Mouse (Mus musculus) ZHBTc4 (cell line): ENCODE measurements around the gene Smim24.

Experiments
- DNase-seq: peaks from one replicate; pipeline ENCODE4 v3.0.0-alpha.2; 2011; ENCODE audit warnings: low read depth, low spot score

Smim24 gene

DNA sequence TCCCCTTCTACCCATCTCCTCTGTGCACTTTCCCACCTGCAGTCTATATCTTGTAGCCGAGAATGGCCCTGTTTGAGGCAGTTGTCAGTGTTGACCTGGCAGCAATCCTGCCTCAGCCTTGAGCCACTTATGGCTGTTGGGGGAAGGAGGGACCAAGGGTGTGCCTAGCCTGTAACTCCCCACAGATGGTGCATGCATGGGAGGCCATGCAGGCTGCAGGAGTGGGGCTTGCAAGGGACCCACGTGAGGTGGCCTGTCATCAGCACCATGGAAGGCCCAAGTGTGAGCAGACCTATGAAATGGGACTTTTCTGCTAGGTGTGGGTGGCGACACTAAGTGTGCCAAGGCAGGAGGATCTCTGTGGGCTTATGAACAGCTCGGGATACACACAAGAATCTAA lies 27.8 kb upstream of the Smim24 start:
- DNase-seq: no peak

DNA sequence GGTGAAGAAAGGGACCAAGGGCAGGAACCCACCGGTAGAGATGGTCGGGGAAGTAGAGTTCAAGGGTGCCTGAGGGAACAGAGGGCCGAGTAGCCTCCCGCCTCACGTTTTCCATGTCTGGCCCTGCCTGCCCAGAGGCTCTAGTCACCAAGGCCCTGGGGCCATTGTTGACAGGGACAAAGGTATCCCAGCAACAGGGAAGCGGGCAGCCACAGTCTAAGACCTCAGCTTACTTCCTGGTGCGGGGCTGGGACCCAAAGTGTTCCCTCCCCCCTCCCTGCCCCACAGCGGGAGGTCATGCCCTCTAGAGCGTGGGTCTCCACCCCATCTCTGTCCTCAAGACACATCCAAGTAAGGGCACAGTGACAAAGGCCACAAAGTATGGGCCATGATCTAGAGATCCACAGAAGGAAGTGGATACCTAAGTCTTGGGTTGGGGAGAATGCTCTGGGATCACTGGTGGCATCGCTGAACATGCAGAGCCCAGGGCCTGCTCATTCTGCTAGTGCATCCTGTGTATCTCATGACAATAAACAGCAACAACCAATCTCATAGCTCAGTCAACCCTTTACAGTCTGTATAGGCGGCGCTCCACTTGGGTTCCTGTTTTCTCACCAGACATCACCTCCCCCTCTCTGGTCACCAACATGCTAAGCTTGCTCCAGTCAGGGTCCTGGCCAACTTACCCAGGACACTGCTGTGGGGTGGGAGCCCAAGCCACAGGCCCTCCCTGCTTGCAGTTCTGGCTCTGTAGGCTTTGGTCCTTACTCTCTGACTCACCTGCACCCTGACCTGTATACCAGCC lies 27.0 kb upstream of the Smim24 start, which contains the start of gene 4930404N11Rik:
Gene 4930404N11Rik, minus strand, starts transcription at position 145 of the 805 bp plus-strand sequence.
- DNase-seq: peak; percentile 91

DNA sequence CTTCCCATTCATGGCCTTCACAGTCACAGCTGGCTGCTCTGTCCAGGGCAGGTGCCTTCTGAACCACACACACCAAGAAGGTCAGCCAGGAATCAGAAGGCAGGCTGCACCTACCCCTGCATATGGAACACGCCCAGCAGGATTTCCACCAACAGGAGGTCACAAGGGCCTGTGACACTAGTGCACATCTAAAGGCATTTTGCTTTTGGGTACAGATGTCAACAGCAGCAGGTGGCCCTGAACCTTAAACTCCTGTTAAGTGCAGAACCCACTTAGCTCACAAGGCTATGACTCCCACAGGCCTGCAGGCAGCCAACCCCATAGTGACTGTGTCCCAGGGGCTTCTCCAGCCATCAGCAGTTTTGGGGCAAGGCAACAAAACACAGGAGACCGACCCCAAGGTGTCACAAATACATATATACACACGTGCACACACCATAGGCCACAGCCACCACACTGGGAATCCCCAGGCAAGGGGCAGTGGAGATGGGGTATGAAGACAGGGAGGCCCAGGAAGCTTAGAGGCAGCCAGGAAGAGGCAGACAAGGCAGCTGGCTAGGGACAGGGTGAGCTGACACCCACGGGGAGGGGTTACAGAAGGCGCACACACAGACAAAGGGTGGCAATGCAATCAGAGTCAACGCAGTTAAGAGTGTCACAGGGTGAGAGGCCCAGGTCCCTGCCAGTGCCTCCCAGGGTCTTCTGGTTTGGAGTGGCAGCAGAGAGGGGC lies 26.2 kb upstream of the Smim24 start:
- no peak for DNase-seq

DNA sequence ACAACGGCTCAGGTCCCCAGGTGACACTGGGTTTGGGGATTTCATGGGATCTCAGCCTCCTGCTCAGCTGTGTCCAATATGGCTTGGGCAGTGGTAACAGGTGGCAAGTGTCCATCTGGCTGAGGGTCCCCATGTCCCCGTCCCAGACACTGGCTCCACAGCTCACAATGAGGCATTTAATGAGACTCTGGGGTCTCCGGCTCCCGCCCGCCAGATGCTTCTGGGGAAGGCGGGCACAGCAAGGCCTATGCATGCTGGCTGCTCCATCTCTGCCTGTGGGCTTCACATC lies 25.7 kb upstream of the Smim24 start:
- DNase-seq: no peak

DNA sequence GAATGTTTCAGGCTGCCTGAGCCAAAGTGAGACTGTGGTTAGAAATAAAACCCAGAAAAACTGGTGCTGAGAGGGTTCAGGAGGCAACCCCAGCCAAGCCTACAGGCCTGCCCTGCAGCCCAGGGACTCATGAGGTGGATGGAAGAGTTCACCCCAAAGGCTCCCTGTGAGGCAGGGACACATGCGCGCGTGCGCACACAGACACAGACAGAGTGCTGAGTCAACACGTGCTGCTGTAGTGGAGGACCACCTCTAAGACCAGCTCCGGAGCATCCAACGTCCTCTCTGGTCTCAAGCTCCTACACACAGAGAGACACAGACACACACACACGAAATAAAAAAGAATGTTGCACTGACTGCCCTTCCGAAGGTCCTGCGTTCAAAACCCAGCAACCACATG lies 17.5 kb upstream of the Smim24 start:
- no peak for DNase-seq

DNA sequence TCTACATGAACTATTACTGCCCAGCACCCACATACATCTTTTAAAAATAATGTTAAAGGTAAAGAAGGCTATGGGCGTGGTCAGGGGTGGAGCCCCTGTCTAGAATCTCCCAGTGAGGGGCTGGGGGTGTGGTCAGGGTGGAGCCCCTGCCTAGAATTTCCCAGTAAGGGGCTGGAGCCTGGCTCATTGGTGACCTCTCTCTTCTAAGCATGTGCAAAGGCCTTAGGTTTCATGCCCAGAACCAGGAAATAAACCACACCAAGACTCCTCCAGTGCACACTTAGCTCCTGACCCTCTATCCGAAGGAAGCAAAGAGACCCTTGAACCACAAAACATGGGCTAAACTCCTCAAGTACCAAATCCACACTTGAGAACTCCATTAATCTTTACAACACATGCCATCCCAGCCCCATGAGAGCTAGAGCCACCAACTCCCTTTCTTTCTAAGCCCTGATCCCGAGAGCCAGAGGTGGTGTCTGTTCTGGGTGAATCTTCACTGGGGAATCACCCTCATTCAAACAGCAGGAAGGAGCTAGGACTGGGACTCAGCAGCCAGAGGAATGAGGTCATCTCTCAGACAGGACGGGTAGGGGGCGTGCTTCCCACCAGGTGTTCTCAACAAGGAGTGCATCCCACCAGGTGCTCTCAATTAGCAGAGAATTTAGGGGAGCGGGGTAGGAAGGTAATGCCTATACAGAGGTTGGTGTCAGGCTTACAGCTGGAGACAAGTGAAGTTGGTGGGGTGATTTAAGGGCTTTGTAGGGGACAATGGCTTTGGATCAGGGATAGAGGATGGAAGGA lies 16.1 kb upstream of the Smim24 start:
- DNase-seq: peak; percentile 63

DNA sequence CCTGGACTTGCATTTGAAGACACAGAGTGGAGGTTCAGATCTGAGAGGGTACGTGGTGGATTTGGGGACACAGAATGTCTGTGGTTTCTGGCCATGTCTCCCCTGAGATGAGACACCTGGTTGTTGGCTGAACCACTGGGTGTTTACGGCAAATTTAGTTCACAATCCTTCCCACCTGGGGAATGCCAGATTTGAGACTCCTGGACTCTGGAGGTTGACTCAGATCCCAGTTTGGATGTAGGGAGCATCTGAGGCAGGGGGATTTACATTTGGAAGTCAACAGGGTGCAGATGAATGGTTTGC lies 15.5 kb upstream of the Smim24 start:
- no peak for DNase-seq

DNA sequence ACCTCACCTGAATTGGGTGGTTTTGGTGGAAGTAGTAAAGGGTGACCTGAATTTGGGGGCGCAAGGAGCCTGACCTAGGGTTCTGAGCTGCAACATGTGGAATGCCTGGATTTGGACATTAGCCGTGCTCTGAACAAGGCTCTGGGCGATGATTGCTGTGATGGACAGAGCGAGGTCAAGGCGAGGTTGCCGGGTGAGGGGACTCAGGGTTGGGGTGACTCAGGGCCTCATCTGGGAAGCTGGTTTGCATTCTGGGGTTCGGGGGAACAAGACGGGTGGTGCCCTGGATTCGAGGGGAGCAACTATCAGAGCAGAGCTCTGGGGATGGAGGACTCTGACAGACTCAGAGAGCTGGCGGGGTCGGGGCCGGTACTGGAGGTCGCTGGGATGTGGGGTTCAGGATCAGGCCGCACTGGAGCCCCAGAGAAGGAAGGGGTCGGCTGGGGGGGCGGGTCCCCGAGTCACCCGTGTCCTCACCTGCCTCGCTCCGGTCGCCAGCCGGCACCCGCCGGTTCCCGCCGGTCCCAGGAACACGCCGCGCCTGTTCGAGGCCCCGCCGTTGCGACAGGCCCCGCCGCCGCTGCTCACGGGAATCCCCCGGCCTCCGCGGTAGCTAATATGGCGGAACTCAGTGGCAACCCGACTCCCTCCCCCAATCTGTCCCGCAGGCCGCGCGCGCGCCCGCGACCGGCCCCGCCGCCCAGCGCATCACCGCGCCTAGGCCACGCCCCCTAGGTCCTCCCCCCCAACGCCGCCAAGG lies 14.9 kb upstream of the Smim24 start, which contains the start of gene Fzr1:
Gene Fzr1, minus strand, starts transcription at position 724 of the 760 bp plus-strand sequence.
- no peak for DNase-seq

DNA sequence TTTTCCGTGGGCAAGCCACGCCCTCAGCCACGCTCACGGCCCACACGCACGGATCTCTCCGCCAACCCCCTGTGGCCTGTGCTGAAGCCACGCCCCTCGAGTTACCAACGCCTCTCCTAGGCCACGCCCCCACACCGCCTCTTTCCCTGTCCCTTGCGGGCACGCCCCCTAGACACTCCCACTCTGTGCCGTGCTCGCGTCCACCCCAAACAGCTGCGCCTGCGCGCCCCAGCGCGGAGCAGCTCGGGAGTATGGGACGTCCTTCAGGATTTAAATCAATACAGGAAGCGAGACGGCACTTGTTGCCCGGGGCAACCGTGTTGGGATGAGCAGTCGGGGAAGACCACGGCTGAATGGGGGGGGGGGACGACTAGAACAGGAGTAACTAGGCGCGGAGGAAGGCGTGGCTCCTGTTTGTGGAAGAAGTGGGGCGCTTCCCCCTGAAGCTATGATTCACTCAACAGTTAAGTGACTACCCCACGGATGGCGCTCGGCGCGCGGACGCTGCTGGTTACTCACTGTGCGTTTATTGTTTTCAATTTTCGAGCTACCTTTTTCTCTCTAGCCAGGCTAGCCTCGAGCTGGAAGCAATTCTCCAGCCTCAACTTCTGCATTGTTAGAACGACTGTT lies 14.2 kb upstream of the Smim24 start:
- peak; percentile 100 for DNase-seq

DNA sequence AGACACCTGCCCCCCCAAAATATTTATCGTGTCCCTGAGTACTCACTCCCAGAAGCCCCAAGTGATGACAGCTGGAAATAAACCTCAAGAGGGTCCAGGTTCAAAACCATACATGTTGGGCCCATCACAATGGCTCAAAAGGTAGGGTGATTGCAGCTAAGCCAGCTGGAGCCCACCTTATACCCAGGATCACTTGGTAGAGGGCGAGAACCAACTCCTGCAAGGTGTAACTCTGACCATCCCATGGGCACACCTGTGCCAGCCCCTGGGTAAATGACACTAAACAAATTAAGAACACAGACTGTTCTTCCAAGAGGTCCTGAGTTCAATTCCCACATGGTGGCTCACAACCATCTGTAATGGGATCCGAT lies 13.7 kb upstream of the Smim24 start:
- DNase-seq: no peak

DNA sequence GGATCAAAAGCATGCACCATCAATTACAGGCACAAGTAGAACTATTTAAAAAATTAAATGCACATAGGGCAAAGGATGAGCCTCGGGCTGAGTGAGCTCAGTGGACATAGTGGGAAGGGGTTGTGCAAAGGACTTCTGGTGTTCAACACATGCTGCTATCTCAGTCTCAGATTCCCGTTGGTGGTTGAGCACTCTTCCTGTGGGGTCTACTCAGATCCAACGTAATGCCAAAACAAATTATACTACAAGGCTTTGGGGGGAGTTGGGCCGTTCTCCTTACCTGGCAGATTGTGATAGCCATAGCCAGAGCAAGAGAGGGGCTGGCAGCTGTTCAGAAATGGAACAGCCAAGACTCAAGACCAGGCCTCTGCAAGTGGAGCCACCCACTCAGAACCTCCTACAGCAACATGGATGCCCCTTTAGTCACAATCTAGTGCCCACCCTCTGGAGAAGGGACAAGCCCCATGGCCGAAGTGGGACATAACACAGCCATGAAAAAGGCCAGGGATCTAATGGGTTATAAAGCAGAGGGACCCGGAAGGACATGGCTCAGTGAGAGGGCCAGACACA lies 13.0 kb upstream of the Smim24 start:
- no peak for DNase-seq

DNA sequence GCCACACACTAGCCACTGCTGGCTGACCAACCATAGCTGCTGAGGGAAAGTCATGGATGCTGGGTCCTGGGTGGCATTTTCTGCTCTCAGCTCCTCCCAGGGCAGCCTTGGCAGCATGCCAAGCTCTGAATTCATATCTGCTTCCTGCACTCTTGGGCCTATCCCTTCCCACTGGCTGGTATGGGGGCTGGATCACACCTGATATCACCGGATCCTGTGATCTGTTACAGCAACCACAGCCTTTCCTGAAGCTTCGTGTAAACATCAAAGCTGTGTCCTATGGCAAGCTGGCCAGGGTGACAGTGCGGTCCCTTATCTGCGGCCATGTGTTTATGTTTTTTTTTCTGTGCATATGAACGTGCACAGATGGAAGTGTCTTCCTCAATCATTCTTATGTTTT lies 10.8 kb upstream of the Smim24 start:
- DNase-seq: no peak

DNA sequence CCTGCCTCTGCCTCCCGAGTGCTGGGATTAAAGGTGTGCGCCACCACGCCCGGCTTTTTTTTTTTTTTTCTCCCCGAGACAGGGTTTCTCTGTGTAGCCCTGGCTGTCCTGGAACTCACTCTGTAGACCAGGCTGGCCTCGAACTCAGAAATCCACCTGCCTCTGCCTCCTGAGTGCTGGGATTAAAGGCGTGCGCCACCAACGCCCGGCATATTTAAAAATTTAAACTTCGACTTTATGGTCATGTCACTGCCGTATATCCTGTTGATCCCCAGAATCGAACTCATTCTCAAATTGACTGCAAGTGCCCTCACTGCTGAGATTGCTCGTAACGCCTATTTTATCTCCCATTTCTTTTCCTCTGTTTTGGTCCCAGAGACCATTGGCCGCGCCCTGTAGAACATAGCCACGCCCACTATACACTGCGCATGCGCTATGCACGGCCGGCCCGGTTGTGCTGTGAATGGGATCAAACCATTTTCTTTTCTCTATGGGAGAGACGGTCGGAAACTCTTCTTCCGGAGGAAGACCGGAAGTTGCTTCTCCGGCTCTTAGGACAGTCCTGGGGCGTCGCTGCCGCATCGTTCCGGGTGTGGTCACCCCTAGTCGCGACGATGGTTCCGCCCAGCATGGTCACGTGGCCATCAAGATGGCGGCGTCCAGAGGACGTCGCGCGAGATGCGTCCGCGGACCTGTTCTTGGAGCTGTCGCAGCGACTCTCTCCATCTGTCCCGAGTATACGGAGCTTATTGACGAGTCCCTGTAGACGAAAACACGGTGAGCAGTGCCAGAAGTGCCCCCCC lies 8.8 kb upstream of the Smim24 start, which contains the start of the genes Dohh and Gm48551:
Gene Dohh, plus strand, starts transcription at position 627 of the 803 bp plus-strand sequence.
Gene Gm48551, plus strand, starts transcription at position 665 of the 803 bp plus-strand sequence.
- peak; percentile 100 for DNase-seq

DNA sequence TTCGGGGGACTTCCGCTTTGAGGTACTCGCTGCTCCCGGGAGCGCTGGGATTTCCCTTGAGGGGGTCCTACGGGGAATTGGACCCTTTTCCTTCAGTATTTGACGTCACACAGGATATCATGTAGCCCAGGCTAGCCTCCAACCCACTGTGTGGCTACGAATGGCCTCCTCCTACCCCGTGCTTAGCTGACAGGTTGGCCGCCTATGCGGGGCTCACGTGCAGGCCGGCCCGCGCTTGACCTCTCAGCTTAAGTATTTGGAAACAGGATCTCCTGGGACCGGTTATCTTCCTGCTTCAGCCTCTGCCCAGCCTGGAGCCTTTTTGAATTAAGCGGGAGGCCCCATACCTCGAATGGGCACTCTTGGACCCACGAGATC lies 8.3 kb upstream of the Smim24 start:
- no peak for DNase-seq

DNA sequence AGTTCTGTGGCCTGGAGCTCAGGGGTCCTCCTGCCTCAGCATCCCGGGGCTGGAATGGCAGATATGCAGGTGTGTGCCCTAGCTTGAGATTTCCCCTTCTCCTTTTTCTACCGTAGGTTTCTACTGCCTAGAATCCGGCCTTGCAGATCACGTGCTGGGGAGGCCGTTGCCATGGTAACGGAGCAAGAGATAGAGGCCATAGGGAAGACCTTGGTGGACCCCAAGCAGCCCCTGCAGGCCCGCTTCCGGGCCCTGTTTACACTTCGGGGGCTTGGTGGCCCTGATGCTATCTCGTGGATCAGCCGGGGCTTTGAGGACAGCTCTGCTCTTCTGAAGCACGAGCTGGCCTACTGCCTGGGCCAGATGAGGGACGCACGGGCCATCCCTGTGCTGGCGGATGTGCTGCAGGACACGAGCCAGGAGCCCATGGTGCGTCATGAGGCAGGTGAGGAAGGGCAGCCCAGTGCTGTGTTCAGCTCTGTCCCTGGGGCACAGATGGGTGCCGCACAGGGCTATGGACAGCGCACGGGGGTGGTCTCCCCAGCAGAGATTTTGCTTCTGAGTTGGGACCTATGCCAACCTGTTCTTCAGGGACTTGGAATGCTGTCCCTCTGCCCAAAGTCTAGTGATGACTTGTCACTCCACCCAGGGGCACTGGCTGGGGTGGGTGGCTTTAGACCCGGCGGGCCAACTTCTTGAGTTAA lies 7.1 kb upstream of the Smim24 start:
- peak; percentile 64 for DNase-seq

DNA sequence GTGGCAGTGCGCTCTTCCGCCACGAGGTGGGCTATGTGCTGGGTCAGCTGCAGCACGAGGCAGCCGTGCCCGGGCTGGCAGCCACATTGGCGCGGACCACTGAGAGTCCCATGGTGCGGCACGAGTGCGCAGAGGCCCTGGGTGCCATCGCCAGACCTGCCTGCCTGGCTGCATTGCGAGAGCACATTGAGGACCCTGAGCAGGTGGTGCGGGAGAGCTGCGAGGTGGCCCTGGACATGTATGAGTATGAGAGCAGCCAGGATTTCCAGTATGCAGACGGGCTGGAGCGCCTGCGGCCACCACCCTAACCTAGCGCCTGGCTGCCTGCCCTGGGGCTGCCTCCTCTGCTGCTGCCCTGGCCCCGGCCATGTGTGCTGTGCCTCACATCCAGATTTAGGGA lies 5.1 kb upstream of the Smim24 start:
- DNase-seq: no peak

DNA sequence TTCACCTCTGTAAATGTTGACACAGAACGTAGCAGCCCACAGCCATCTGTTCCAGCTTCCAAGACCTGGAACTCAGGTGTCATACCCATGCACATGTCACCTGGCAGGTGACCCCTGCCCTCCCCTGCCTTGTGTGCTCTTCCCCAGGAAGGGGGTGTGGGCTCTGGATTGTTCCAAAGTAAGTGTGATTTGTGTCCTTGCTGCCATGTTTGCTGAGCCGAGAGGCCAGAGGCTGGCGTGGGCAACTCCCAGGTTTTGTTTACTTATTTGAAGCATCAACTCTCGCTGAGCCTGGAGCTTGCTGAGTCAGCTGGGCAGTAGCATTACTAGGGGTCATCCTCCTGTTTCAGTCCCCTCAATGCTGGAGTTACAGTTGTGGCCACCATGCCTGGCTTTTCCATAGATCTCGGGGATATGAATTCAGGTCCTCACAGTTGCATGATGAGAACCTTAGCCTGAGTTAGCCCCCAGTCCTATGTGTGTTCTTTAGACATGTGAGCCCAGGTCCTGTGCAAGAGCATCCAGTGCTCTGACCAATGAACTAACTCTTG lies 4.3 kb upstream of the Smim24 start, which contains the start of gene Gm48552:
Gene Gm48552, plus strand, starts transcription at position 501 of the 551 bp plus-strand sequence.
- no peak for DNase-seq

DNA sequence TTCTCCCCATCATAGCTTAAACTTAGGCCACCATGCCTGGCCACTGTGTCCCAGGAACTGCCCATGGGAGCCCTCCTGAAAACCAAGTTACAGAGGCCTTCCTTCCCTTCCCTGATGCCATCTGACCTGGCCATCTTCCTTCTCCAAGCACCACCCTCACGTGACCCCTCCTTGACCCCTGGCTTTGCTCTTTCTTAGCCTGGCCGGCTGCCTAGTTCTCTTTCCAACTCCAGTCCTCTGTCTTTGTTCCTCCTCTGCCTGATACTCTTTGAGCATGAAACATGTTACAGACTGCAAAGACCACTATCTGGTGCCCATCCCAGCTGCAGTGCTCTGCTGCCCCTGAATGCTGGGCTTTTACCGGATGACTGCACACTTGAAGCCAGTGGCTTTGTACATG lies 3.5 kb upstream of the Smim24 start:
- no peak for DNase-seq
